Mouse (Mus musculus): Measurements from ENCODE around the gene Zfp760. TPM values are rescaled to one million over a fixed set of nuclear protein-coding genes. Genes with fewer than 3 reads are reported as not detected.

Gene Zfp760
- polyA plus RNA-seq, 1 experiment from 2014 or later = 10.7 TPM

Other genes with a start within 250 kb of the Zfp760 start
- 10.9 and 12.0 TPM in 2 replicates for gene Zfp53, start 218.7 kb upstream of the Zfp760 start, polyA plus RNA-seq (2015; fragmentation: Nextera tagmentation; extraction: Ambion mirVana)
- 2.9 and 3.2 TPM in 2 replicates for gene Zfp52, start 172.2 kb upstream of the Zfp760 start, polyA plus RNA-seq (2015; fragmentation: Nextera tagmentation; extraction: Ambion mirVana)
- gene Zfp948, start 140.7 kb upstream of the Zfp760 start, polyA plus RNA-seq (2015; fragmentation: Nextera tagmentation; extraction: Ambion mirVana) = 22.1 and 23.1 TPM in 2 replicates
- 13.0 and 14.6 TPM in 2 replicates for gene Zfp983, start 57.1 kb upstream of the Zfp760 start, polyA plus RNA-seq (2015; fragmentation: Nextera tagmentation; extraction: Ambion mirVana)
- 18.1 and 19.9 TPM in 2 replicates for gene Gm10226, start 15.9 kb upstream of the Zfp760 start, polyA plus RNA-seq (2015; fragmentation: Nextera tagmentation; extraction: Ambion mirVana)
- gene Zfp229, start 23.1 kb downstream of the Zfp760 start, polyA plus RNA-seq (2015; fragmentation: Nextera tagmentation; extraction: Ambion mirVana) = 9.3 and 10.3 TPM in 2 replicates
- 1.6 and 1.7 TPM in 2 replicates for gene Zfp820, start 138.0 kb downstream of the Zfp760 start, polyA plus RNA-seq (2015; fragmentation: Nextera tagmentation; extraction: Ambion mirVana)
- gene Zfp995, start 202.2 kb downstream of the Zfp760 start, polyA plus RNA-seq (2015; fragmentation: Nextera tagmentation; extraction: Ambion mirVana) = 9.4 and 9.6 TPM in 2 replicates

Measured in midbrain, embryonic 16.5 days (tissue).